Mouse (Mus musculus) left cerebral cortex, postnatal 10 days (tissue): ENCODE results near the gene Vav2. TPM values are rescaled to one million over a fixed set of nuclear protein-coding genes. Genes with fewer than 3 reads are reported as not detected.

Source experiments
- DNase-seq, 2 experiments: peaks; one replicate each; pipeline ENCODE4 v3.0.0; 2021 to 2022; ENCODE audit warnings: low spot score in 2 of 2, mixed read lengths in 1 of 2; ENCODE audit errors: extremely low spot score in 1 of 2
- intact Hi-C: fragments of 180-260 bp; cut with DNase I; formaldehyde crosslinking; loops from one replicate; pipeline ENCODE4 v1.15.1; 2025
- total RNA-seq, 2 experiments: library from RNA; stranded (reverse); gene quantifications; 2 replicates each; pipeline ENCODE4 v1.2.3; 2021

Vav2 gene
- total RNA-seq = 10 to 100 TPM; 26.1 to 29.0 TPM

- intact Hi-C loops = loop anchor here (1.0 kb wide), 1 partner anchor 138 kb away; no protein-coding TSS in a partner anchor
- DNase-seq = peak; percentile 72 to 94
Measured at GRCm38 (mm10) chr2:27426855-27427457, at the start of gene Vav2. Vav2 (minus strand) TSS chr2:27427033.

GRCm38 (mm10) chr2:27475495-27476302 is 48.9 kb upstream of the Vav2 start:
- peak; percentile 84 to 96 for DNase-seq
- intact Hi-C loops = loop anchor here (5.0 kb wide), 1 partner anchor 42 kb away; the partner anchor contains the start of gene Wdr5

GRCm38 (mm10) chr2:27474621-27475484 is 48.0 kb upstream of the Vav2 start:
- DNase-seq = peak; percentile 30 to 65

GRCm38 (mm10) chr2:27473911-27474310 is 47.1 kb upstream of the Vav2 start:
- no peak for DNase-seq
- intact Hi-C loops = no loop called here

More at GRCm38 (mm10) chr2:27474621-27475484, 48.0 kb upstream of the Vav2 start:
- intact Hi-C loops = loop anchor here (5.0 kb wide), 1 partner anchor 42 kb away; the partner anchor contains the start of gene Wdr5

GRCm38 (mm10) chr2:27473061-27473765 is 46.4 kb upstream of the Vav2 start:
- intact Hi-C loops = no loop called here
- no peak for DNase-seq

GRCm38 (mm10) chr2:27471170-27471584 is 44.3 kb upstream of the Vav2 start:
- DNase-seq = no peak
- intact Hi-C loops = no loop called here

GRCm38 (mm10) chr2:27470535-27470934 is 43.7 kb upstream of the Vav2 start:
- no peak for DNase-seq
- intact Hi-C loops = no loop called here

GRCm38 (mm10) chr2:27469991-27470355 is 43.1 kb upstream of the Vav2 start:
- intact Hi-C loops = no loop called here
- no peak for DNase-seq

GRCm38 (mm10) chr2:27469292-27469990 is 42.6 kb upstream of the Vav2 start:
- intact Hi-C loops = no loop called here
- DNase-seq = no peak

GRCm38 (mm10) chr2:27462901-27463300 is 36.1 kb upstream of the Vav2 start:
- no peak for DNase-seq
- intact Hi-C loops = no loop called here

- intact Hi-C loops = no loop called here
- DNase-seq = no peak
Measured at GRCm38 (mm10) chr2:27461881-27462660, 35.2 kb upstream of the Vav2 start.

- DNase-seq = no peak
- intact Hi-C loops = no loop called here
Measured at GRCm38 (mm10) chr2:27460651-27461050, 33.8 kb upstream of the Vav2 start.

- intact Hi-C loops = no loop called here
- DNase-seq = no peak
Measured at GRCm38 (mm10) chr2:27460163-27460562, 33.3 kb upstream of the Vav2 start.

- no peak for DNase-seq
- intact Hi-C loops = no loop called here
Measured at GRCm38 (mm10) chr2:27459735-27460134, 32.9 kb upstream of the Vav2 start.

GRCm38 (mm10) chr2:27450226-27450625 is 23.4 kb upstream of the Vav2 start:
- intact Hi-C loops = loop anchor here (5.0 kb wide), 1 partner anchor 82 kb away; no protein-coding TSS in a partner anchor
- DNase-seq = no peak

GRCm38 (mm10) chr2:27447782-27448181 is 20.9 kb upstream of the Vav2 start:
- no peak for DNase-seq
- intact Hi-C loops = no loop called here

GRCm38 (mm10) chr2:27446812-27447211 is 20.0 kb upstream of the Vav2 start:
- intact Hi-C loops = no loop called here
- no peak for DNase-seq
